Mouse (Mus musculus) intestine, embryonic 14.5 days (tissue): ENCODE measurements around the gene Pkn2. TPM values are rescaled to one million over a fixed set of nuclear protein-coding genes. Genes with fewer than 3 reads are reported as not detected.

Experiments
- ATAC-seq: fragments of 200-750 bp; cut with Nextera tagmentation; replicated peaks from 2 replicates; pipeline ENCODE4 v1.8.0; 2017; ENCODE audit warnings: low read depth, moderate number of reproducible peaks, moderate TSS enrichment, moderate library complexity; ENCODE audit not compliant: low FRiP score, low TSS enrichment
- DNase-seq: peaks from one replicate; pipeline ENCODE4 v3.0.0-alpha.2; 2018; ENCODE audit warnings: low spot score
- H3K27ac ChIP-seq: fragments of 300-500 bp; sonication (generic); 2 replicates; pipeline ENCODE4 v1.5.1; 2014; ENCODE audit warnings: low read depth, mild to moderate bottlenecking, control low read depth
- H3K27me3 ChIP-seq: fragments of 300-500 bp; sonication (generic); replicated peaks from 2 replicates; pipeline ENCODE4 v1.6.1; 2014; ENCODE audit warnings: low read length, control low read depth; ENCODE audit not compliant: control insufficient read depth, insufficient read depth
- H3K36me3 ChIP-seq: fragments of 300-500 bp; sonication (generic); 2 replicates; pipeline ENCODE4 v1.6.1; 2014; ENCODE audit warnings: low read length, control low read depth; ENCODE audit not compliant: control insufficient read depth, insufficient read depth
- H3K4me1 ChIP-seq: fragments of 300-500 bp; sonication (generic); replicated peaks from 2 replicates; pipeline ENCODE4 v1.6.1; 2014; ENCODE audit warnings: low read length, control low read depth, mixed read lengths; ENCODE audit not compliant: control insufficient read depth, insufficient read depth
- H3K4me2 ChIP-seq: fragments of 300-500 bp; sonication (generic); 2 replicates; pipeline ENCODE4 v1.6.1; 2014; ENCODE audit warnings: low read length
- H3K4me3 ChIP-seq: fragments of 300-500 bp; sonication (generic); 2 replicates; pipeline ENCODE4 v1.5.1; 2014; ENCODE audit warnings: low read depth, low read length, control low read depth, mixed read lengths
- H3K9ac ChIP-seq: fragments of 300-500 bp; sonication (generic); 2 replicates; pipeline ENCODE4 v1.6.1; 2014; ENCODE audit warnings: mild to moderate bottlenecking, low read length
- H3K9me3 ChIP-seq: fragments of 300-500 bp; sonication (generic); 2 replicates; pipeline ENCODE4 v1.6.1; 2016; ENCODE audit warnings: low read length, control low read depth; ENCODE audit not compliant: control insufficient read depth
- WGBS: fragments of 180-500 bp; shearing (Covaris S2); extraction: QIAGEN DNeasy Blood & Tissue Kit; methylation state at CpG from one replicate; pipeline ENCODE4 v1.1.7; 2014; 5-methylcytosine and 5-hydroxymethylcytosine counted together
- polyA plus RNA-seq: library from polyadenylated mRNA; unstranded; fragments of >200 nt; fragmentation: Nextera tagmentation; extraction: Ambion mirVana; gene quantifications from 2 replicates; pipeline ENCODE4 v1.2.1, GENCODE M21; 2014

Pkn2 gene
- polyA plus RNA-seq, 1 experiment from 2014 or later = 51.5 TPM

DNA sequence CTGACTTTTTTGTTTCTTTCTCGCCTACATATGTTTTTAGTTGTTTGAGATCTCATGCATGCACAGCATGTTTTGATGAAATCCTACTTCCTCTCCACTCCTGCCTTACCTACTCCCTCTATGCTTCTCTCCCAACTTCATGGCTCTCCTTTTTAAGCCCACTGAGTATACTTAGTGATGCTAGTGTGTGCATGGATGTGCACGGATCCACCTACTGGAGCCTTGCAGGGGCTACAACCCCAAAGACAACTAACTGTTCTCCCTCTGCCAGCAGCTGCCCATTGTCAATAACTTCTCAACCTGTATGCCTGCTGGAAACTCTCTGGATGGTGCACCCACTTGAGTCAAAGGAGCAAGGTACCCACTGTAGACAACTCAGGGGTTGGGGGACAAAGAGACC lies 17.9 kb upstream of the Pkn2 start:
- Histone ChIP-seq H3K27me3 (no peaks in the 10 kb centered on the region), H3K9me3 (no peaks in the 10 kb centered on the region), H3K4me3 (no peak overlapping the region), H3K4me2 (no peak overlapping the region), H3K9ac (no peak overlapping the region), H3K27ac (no peak overlapping the region), H3K4me1 (no peaks in the 10 kb centered on the region), H3K36me3 (no peaks in the 10 kb centered on the region)
- WGBS = 85% methylated on average over 2 of the region's 2 CpGs
- DNase-seq = no peak
- ATAC-seq = no peak

GRCm38 (mm10) chr3:142898949-142899396 lies 17.2 kb upstream of the Pkn2 start:
- ATAC-seq (no peak), DNase-seq (no peak)
- 84% methylated on average over 8 of the region's 8 CpGs for WGBS
- Histone ChIP-seq H3K27me3 (no peaks in the 10 kb centered on the region), H3K36me3 (no peaks in the 10 kb centered on the region), H3K27ac (no peak overlapping the region), H3K9ac (no peak overlapping the region), H3K4me1 (no peaks in the 10 kb centered on the region), H3K4me3 (no peak overlapping the region), H3K4me2 (no peak overlapping the region), H3K9me3 (no peaks in the 10 kb centered on the region)

DNA sequence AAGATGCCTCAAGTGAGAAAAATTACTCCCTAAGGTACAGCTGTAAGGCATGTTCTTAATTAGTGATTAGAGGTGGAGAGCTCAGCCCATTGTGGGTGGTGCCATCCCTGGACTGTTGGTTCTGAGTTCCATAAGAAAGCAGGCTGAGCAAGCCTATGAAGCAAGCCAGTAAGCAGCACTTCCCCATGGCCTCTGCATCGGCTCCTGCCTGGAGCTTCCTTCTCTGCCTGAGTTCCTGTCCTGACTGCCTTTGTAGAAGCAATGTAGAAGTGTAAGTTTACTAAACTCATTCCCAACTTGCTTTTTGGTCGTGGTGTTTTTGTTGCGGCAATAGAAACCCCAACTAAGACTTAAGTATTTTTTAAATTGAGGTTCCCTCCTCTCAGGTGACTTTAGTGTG lies 8.6 kb upstream of the Pkn2 start:
- no peaks in the 10 kb centered on the region for H3K27me3 ChIP-seq
- no peak overlapping the region for H3K27ac ChIP-seq
- no peaks in the 10 kb centered on the region for H3K9me3 ChIP-seq
- WGBS = 81% methylated on average over 3 of the region's 3 CpGs
- H3K9ac ChIP-seq = no peak overlapping the region
- no peak for ATAC-seq
- no peaks in the 10 kb centered on the region for H3K4me1 ChIP-seq
- DNase-seq = no peak
- H3K4me2 ChIP-seq = no peak overlapping the region
- H3K4me3 ChIP-seq = no peak overlapping the region
- H3K36me3 ChIP-seq = no peaks in the 10 kb centered on the region

DNA sequence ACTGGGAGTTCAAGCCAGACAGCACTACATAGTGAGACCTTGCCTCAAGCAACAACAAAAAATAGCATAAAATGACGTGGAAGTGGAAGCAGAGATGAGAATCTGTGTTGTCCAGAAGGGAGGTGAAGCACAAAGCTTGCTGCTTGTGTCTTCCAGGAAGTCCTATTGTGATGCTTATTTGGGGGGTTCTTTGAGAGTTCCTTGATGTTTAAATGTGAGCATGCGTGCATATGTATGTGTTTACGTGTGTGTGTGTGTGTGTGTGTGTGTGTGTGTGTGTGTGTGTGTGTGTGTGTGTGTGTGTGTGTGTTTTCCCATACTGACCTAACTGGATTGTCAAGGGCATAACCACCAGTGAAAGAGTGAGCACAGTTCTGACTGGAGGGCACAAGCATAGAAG lies 5.2 kb upstream of the Pkn2 start:
- Histone ChIP-seq H3K27me3 (no peaks in the 10 kb centered on the region), H3K9me3 (no peaks in the 10 kb centered on the region), H3K4me1 (peaks cover 7% of the 10 kb centered on the region), H3K4me3 (no peak overlapping the region), H3K36me3 (no peaks in the 10 kb centered on the region), H3K9ac (no peak overlapping the region), H3K4me2 (no peak overlapping the region), H3K27ac (no peak overlapping the region)
- no peak for DNase-seq
- ATAC-seq = no peak
- WGBS = 79% methylated on average over 3 of the region's 3 CpGs

DNA sequence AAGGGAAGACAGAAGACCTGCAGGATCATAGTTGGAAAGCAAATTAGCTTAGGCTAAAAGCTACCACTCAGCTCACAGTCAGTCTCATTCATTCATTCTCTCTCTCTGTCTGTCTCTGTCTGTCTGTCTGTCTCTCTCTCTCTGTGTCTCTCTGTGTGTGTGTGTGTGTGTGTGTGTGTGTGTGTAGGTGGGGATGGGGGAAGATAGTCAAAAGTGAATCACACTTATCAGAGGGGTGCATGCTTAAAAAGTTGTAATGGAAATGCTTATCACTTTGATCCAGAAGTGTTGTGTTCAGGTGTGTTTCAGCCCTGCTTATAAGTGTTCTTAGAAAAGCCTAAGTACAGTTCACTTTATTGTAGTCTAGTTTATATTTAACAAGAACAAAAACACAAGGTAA lies 2.8 kb upstream of the Pkn2 start:
- no peak for ATAC-seq
- H3K4me1 ChIP-seq = peaks cover 7% of the 10 kb centered on the region
- no peak overlapping the region for H3K4me3 ChIP-seq
- H3K36me3 ChIP-seq = no peaks in the 10 kb centered on the region
- H3K4me2 ChIP-seq = no peak overlapping the region
- H3K27me3 ChIP-seq = no peaks in the 10 kb centered on the region
- DNase-seq = no peak
- no peak overlapping the region for H3K27ac ChIP-seq
- no peak overlapping the region for H3K9ac ChIP-seq
- no peaks in the 10 kb centered on the region for H3K9me3 ChIP-seq

GRCm38 (mm10) chr3:142881589-142881871 lies 274 bp downstream of the Pkn2 start:
- peaks cover 7% of the 10 kb centered on the region for H3K4me1 ChIP-seq
- ATAC-seq (no peak), DNase-seq (no peak)
- peak overlapping the region; percentile 95 for H3K9ac ChIP-seq
- no peaks in the 10 kb centered on the region for H3K36me3 ChIP-seq
- H3K27ac ChIP-seq = peak overlapping the region; percentile 97
- H3K4me2 ChIP-seq = peak overlapping the region; percentile 58
- WGBS = 1% methylated on average over 10 of the region's 40 CpGs
- no peaks in the 10 kb centered on the region for H3K9me3 ChIP-seq
- peak overlapping the region; percentile 94 for H3K4me3 ChIP-seq
- no peaks in the 10 kb centered on the region for H3K27me3 ChIP-seq

GRCm38 (mm10) chr3:142880790-142881588 lies 815 bp downstream of the Pkn2 start:
- H3K4me3 ChIP-seq = peak overlapping the region; percentile 94
- no peaks in the 10 kb centered on the region for H3K36me3 ChIP-seq
- peak; percentile 81 for DNase-seq
- ATAC-seq = peak; percentile 42
- H3K9me3 ChIP-seq = no peaks in the 10 kb centered on the region
- H3K9ac ChIP-seq = peak overlapping the region; percentile 95
- H3K4me2 ChIP-seq = peak overlapping the region; percentile 58
- peaks cover 7% of the 10 kb centered on the region for H3K4me1 ChIP-seq
- H3K27ac ChIP-seq = peak overlapping the region; percentile 97
- under 1% methylated on average over 44 of the region's 72 CpGs for WGBS
- H3K27me3 ChIP-seq = no peaks in the 10 kb centered on the region

- no peaks in the 10 kb centered on the region for H3K4me1 ChIP-seq
- no peaks in the 10 kb centered on the region for H3K27me3 ChIP-seq
- H3K4me3 ChIP-seq = no peak overlapping the region
- no peak overlapping the region for H3K27ac ChIP-seq
- no peaks in the 10 kb centered on the region for H3K36me3 ChIP-seq
- ATAC-seq (no peak), DNase-seq (no peak)
- H3K9me3 ChIP-seq = no peaks in the 10 kb centered on the region
- 78% methylated on average over 2 of the region's 2 CpGs for WGBS
- no peak overlapping the region for H3K9ac ChIP-seq
- H3K4me2 ChIP-seq = no peak overlapping the region
Observed at GRCm38 (mm10) chr3:142863236-142863635, 18.6 kb downstream of the Pkn2 start.

- Histone ChIP-seq H3K27me3 (no peaks in the 10 kb centered on the region), H3K36me3 (0 out of 2 replicates have a peak, but pooled peaks cover 3% of the 10 kb centered on the region), H3K4me3 (no peak overlapping the region), H3K9ac (no peak overlapping the region), H3K27ac (no peak overlapping the region), H3K4me1 (no peaks in the 10 kb centered on the region; the same call in 1 of the 2 replicates), H3K4me2 (no peak overlapping the region), H3K9me3 (no peaks in the 10 kb centered on the region)
- WGBS = 79% methylated on average over 3 of the region's 3 CpGs
- ATAC-seq (no peak), DNase-seq (no peak)
Observed at GRCm38 (mm10) chr3:142856832-142857231, 25.0 kb downstream of the Pkn2 start.
